Mouse (Mus musculus) liver, postnatal 0 days (tissue): Measurements from ENCODE around the gene Isoc2b. TPM values are rescaled to one million over a fixed set of nuclear protein-coding genes. Genes with fewer than 3 reads are reported as not detected.
"Not testable (repeated sequence)": the region's sequence is repeated elsewhere in the genome, so short reads cannot be mapped to it uniquely, and the experiment has no call there.

ENCODE experiments used
- ATAC-seq: fragments of 200-750 bp; cut with Nextera tagmentation; 2 replicates; pipeline ENCODE4 v1.8.0; 2017; ENCODE audit warnings: mild to moderate bottlenecking, moderate library complexity
- DNase-seq: peaks from one replicate; pipeline ENCODE4 v3.0.0-alpha.2; 2016
- H3K27ac ChIP-seq: fragments of 300-500 bp; sonication (generic); 2 replicates; pipeline ENCODE4 v1.5.1; 2014; ENCODE audit warnings: antibody characterized with exemption, moderate library complexity, mild to moderate bottlenecking, low read depth
- H3K27me3 ChIP-seq: fragments of 300-500 bp; sonication (generic); 2 replicates; pipeline ENCODE4 v1.6.1; 2014; ENCODE audit warnings: low read length, control low read depth, mixed read lengths; ENCODE audit not compliant: insufficient read depth
- H3K36me3 ChIP-seq: fragments of 300-500 bp; sonication (generic); replicated peaks from 2 replicates; pipeline ENCODE4 v1.6.1; 2014; ENCODE audit warnings: mild to moderate bottlenecking, control low read depth, low read length, moderate library complexity, mixed read lengths; ENCODE audit not compliant: insufficient read depth
- H3K4me1 ChIP-seq: fragments of 300-500 bp; sonication (generic); 2 replicates; pipeline ENCODE4 v1.6.1; 2014; ENCODE audit warnings: antibody characterized with exemption, mild to moderate bottlenecking, control low read depth; ENCODE audit not compliant: insufficient read depth
- H3K4me2 ChIP-seq: fragments of 300-500 bp; sonication (generic); 2 replicates; pipeline ENCODE4 v1.6.1; 2014; ENCODE audit warnings: low read depth, mild to moderate bottlenecking, low read length, moderate library complexity, mixed read lengths
- H3K4me3 ChIP-seq: fragments of 300-500 bp; sonication (generic); 2 replicates; pipeline ENCODE4 v1.5.1; 2014; ENCODE audit warnings: low read depth, low read length
- H3K9ac ChIP-seq: fragments of 300-500 bp; sonication (generic); replicated peaks from 2 replicates; pipeline ENCODE4 v1.6.1; 2014; ENCODE audit warnings: mild to moderate bottlenecking, moderate library complexity
- H3K9me3 ChIP-seq: fragments of 300-500 bp; sonication (generic); 2 replicates; pipeline ENCODE4 v1.6.1; 2016; ENCODE audit warnings: mild to moderate bottlenecking, control low read depth, low read length, mixed read lengths
- CTCF ChIP-seq: sonication (generic); IDR thresholded peaks from 2 replicates; pipeline ENCODE4 v1.5.1; 2016; ENCODE audit warnings: antibody characterized with exemption, low read depth
- EP300 ChIP-seq: IDR thresholded peaks from 2 replicates; pipeline ENCODE4 v1.6.1; 2016; ENCODE audit warnings: antibody characterized with exemption, low read depth, mild to moderate bottlenecking
- WGBS: fragments of 180-500 bp; shearing (Covaris S2); extraction: QIAGEN DNeasy Blood & Tissue Kit; methylation state at CpG from one replicate; pipeline ENCODE4 v1.1.7; 2014; ENCODE audit not compliant: insufficient replicate concordance; 5-methylcytosine and 5-hydroxymethylcytosine counted together
- polyA plus RNA-seq: library from polyadenylated mRNA; unstranded; fragments of >200 nt; fragmentation: Nextera tagmentation; extraction: Ambion mirVana; gene quantifications from 2 replicates; pipeline ENCODE4 v1.2.1, GENCODE M21; 2015

The Isoc2b gene
- polyA plus RNA-seq, 1 experiment from 2014 or later, result 8.0 TPM

DNA sequence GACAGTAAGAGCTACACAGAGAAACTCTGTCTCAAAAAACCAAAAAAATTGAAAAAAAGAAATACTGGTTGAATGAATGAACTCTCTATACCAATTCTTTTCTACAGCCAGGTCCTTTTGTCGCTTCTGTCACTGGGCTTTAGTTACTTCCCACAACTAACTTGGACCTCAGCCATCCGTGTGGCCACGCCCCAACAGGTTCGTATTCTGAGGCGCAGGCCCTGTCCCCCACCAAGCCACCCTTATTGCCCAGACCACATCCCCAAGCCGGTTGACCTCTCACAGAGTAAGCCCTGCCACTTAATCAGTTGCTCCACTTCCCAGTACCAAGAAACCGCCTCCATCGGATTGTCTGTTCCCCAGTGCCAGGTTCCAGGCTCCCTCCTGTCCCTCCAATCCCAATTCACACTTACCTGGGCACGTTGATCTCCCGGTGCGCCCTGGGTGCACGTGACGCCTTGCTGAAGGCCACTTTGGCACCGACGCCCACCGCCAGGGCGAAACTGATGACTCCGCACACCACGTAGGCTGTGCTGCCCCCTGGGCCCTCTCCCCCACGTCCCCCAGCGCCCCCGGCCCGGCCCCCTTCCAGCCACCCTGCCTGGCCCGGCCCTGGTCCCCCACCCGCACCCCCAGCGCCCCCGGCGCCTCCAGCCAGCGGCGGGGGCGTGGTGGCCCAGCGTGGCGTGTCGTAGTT lies 34.3 kb downstream of the Isoc2b start:
- peak overlapping the region; percentile 37 for H3K4me3 ChIP-seq
- H3K4me2 ChIP-seq, result peak overlapping the region; percentile 74
- H3K27ac ChIP-seq, result no peak overlapping the region
- no peaks in the 10 kb centered on the region for H3K36me3 ChIP-seq
- peak; percentile 17; the same call in 1 of the 2 replicates for ATAC-seq
- peaks cover 7% of the 10 kb centered on the region; the same call in 1 of the 2 replicates for H3K4me1 ChIP-seq
- WGBS, result 4% methylated on average over 30 of the region's 34 CpGs
- no peaks in the 10 kb centered on the region for H3K9me3 ChIP-seq
- H3K27me3 ChIP-seq, result peaks cover 62% of the 10 kb centered on the region
- TF ChIP-seq CTCF, result no peak
- TF ChIP-seq EP300, result no peak
- H3K9ac ChIP-seq, result no peak overlapping the region
- no peak for DNase-seq

DNA sequence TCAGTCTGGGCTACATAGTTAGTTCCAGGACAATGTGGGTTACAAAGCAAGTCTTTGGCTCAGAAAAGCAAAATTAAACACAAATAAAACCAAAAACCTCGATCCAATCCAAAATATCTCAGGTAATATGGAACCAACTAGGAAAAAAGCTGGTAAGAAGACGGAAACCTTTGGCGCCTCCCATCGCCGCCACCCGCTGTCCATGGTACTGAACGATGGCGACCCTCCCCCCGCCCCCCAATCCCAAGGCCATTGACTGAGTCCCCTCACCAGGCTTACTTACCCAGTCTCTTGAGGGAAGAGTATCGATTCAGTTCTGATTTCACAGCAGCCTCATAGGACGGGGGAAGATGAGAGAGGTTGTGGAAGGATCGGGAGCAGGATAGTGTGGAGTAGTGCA lies 39.6 kb downstream of the Isoc2b start:
- Histone ChIP-seq H3K9me3 (no peaks in the 10 kb centered on the region), H3K27ac (no peak overlapping the region), H3K4me2 (no peak overlapping the region), H3K9ac (no peak overlapping the region), H3K4me1 (no peaks in the 10 kb centered on the region), H3K27me3 (peaks cover 31% of the 10 kb centered on the region), H3K36me3 (no peaks in the 10 kb centered on the region), H3K4me3 (no peak overlapping the region)
- TF ChIP-seq EP300 (no peak), CTCF (no peak)
- 4% methylated on average over 12 of the region's 12 CpGs for WGBS
- DNase-seq (no peak), ATAC-seq (no peak)

DNA sequence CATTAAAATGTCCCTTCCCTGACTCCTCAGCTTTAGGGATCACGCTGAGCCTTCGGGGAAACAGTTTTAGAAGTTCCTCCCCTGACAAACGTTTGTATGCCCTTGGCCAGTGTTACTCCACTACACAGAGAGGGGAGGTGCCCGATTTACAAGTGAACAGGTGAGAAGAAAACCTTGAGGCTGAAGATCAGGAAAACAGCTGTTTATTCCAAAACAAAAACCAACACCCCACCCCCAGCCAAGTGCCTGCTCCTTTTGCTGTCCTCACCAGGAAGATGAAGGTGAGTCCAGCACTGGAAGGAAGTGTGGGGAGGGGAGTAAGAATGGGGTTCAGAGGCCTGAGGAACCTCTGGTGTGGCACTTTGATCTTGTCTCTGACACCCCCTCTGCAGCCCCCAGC lies 44.7 kb downstream of the Isoc2b start:
- no peaks in the 10 kb centered on the region for H3K9me3 ChIP-seq
- H3K9ac ChIP-seq, result no peak overlapping the region
- no peak overlapping the region for H3K4me2 ChIP-seq
- ATAC-seq, result no peak
- H3K4me1 ChIP-seq, result no peaks in the 10 kb centered on the region
- H3K27ac ChIP-seq, result no peak overlapping the region
- no peak overlapping the region for H3K4me3 ChIP-seq
- H3K27me3 ChIP-seq, result peaks cover 2% of the 10 kb centered on the region; the same call in 1 of the 2 replicates
- no peak for TF ChIP-seq EP300
- TF ChIP-seq CTCF, result no peak
- DNase-seq, result no peak
- 47% methylated on average over 4 of the region's 4 CpGs for WGBS
- H3K36me3 ChIP-seq, result no peaks in the 10 kb centered on the region

DNA sequence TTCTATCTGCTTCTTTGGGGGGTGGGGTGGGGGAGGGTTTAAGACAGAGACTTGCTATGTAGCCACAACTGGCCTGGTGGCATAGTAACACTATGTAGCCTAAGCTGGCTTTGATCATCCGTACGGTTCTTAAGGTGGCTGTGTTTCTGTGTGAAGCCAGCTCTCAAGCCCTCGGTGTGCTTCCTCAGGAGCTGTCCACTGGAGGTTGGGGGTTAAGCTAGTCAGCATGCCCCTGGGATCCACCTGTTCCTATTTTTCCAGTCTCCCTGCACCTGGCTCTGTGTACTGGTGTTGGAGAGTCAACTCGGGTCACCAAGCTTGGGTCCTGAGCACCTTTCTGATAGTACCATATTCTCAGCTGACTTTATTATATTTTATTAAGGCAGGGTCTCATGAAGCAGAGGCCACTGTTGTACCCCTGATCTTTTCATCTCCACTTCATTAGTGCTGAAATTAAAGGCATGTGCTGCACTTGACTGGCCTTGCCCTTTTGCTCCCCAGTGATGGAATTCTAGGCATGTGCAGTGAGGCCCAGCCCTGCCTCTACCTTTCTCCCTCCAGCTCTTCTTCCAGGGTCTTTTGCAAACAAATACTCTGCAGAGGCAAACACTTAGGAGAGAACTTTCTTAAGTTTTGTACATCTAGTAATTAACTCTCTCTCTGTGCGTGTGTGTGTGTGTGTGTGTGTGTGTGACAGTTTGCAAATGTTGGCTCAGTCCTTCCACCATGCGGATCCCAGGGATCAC lies 47.7 kb downstream of the Isoc2b start:
- Histone ChIP-seq H3K27ac (no peak overlapping the region), H3K9me3 (no peaks in the 10 kb centered on the region), H3K9ac (no peak overlapping the region), H3K4me3 (no peak overlapping the region), H3K4me2 (no peak overlapping the region), H3K36me3 (no peaks in the 10 kb centered on the region), H3K27me3 (no peaks in the 10 kb centered on the region), H3K4me1 (no peaks in the 10 kb centered on the region)
- DNase-seq, result no peak
- no peak for ATAC-seq
- WGBS, result 65% methylated on average over 6 of the region's 6 CpGs
- TF ChIP-seq EP300 (no peak), CTCF (no peak)

DNA sequence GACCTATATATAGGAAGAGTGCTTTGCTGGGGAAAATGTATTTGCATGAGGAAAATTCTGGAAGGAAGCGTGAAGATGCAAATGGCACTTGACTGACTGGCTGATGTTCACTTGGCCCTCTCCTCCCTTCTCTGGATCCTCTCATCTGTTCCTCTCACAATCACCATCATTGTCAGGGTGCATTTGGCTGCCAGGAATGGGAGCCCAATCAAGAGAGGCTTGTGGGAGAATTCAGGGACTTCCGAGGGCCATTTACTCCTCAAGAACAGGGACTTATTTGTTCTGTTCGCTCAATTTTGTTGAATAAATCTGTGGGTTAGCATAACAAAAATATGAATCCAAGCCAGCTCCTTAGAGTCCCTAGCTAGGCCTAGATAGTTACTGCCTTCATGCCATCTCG lies 48.4 kb downstream of the Isoc2b start:
- no peaks in the 10 kb centered on the region for H3K36me3 ChIP-seq
- no peak overlapping the region for H3K4me3 ChIP-seq
- no peaks in the 10 kb centered on the region for H3K4me1 ChIP-seq
- no peaks in the 10 kb centered on the region for H3K9me3 ChIP-seq
- no peak overlapping the region for H3K4me2 ChIP-seq
- ATAC-seq, result no peak
- H3K27ac ChIP-seq, result no peak overlapping the region
- no peak overlapping the region for H3K9ac ChIP-seq
- DNase-seq, result no peak
- H3K27me3 ChIP-seq, result no peaks in the 10 kb centered on the region
- 78% methylated on average over 4 of the region's 4 CpGs for WGBS
- TF ChIP-seq EP300 (no peak), CTCF (no peak)

DNA sequence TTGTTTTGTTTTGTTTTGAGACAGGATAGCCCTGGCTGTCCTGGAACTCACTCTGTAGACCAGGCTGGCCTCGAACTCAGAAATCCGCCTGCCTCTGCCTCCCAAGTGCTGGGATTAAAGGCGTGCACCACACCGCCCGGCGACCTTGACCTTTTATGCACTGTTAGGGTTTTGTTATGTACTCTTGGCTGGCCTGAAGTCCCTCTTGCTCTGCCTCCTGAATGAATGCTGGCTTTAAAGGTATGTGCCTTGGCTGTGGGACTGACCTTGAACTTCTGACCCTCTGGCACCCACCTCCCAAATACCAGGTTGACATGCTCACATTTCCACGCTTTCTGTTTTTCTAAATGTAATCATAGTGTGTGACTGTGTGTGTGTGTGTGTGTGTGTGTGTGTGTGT lies 49.1 kb downstream of the Isoc2b start:
- H3K9ac ChIP-seq, DNase-seq, H3K27me3 ChIP-seq, H3K4me2 ChIP-seq, H3K27ac ChIP-seq, H3K9me3 ChIP-seq, H3K4me3 ChIP-seq, H3K36me3 ChIP-seq, H3K4me1 ChIP-seq, ATAC-seq: not testable (repeated sequence)
- WGBS, result 82% methylated on average over 7 of the region's 7 CpGs

DNA sequence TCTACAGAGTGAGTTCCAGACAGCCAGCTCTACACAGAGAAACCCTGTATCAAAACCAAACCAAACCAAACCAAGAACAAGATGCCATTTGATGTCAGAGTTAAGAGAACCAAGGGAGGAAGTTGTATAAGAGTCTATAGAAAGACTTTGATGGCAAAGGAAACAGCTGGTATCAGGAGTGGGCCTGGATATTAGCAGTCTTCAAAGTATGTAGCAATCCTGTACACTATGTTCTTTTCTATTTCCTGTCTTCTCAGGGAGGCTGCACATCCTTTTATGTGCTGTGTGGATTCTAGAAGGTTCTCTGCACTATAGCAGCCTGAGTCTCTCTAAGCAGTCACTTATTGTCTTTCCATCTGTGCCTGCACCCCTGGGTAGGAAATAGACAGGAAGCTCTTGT lies 53.5 kb downstream of the Isoc2b start:
- no peaks in the 10 kb centered on the region for H3K27me3 ChIP-seq
- no peak overlapping the region for H3K9ac ChIP-seq
- peaks cover 6% of the 10 kb centered on the region; the same call in 1 of the 2 replicates for H3K4me1 ChIP-seq
- H3K27ac ChIP-seq, result no peak overlapping the region
- no peaks in the 10 kb centered on the region for H3K9me3 ChIP-seq
- no peaks in the 10 kb centered on the region for H3K36me3 ChIP-seq
- TF ChIP-seq CTCF (no peak), EP300 (peak; percentile 60; the same call in 1 of the 2 replicates)
- no peak overlapping the region for H3K4me3 ChIP-seq
- no peak for ATAC-seq
- no peak overlapping the region for H3K4me2 ChIP-seq
- no peak for DNase-seq
